Mouse (Mus musculus) forebrain, embryonic 16.5 days (tissue): Measurements from ENCODE around the gene B2m. TPM values are rescaled to one million over a fixed set of nuclear protein-coding genes. Genes with fewer than 3 reads are reported as not detected.
A peak's percentile ranks its signal among the peaks of the same experiment; 100 is the strongest.
"Not testable (repeated sequence)": the region's sequence is repeated elsewhere in the genome, so short reads cannot be mapped to it uniquely, and the experiment has no call there.

Experiments used
- ATAC-seq: fragments of 200-750 bp; cut with Nextera tagmentation; 2 replicates; pipeline ENCODE4 v1.8.0; 2017; ENCODE audit warnings: mild to moderate bottlenecking, moderate library complexity
- H3K27ac ChIP-seq: fragments of 300-500 bp; sonication (generic); 2 replicates; pipeline ENCODE4 v1.5.1; 2014; ENCODE audit warnings: low read length, control low read depth
- H3K27me3 ChIP-seq: fragments of 300-500 bp; sonication (generic); replicated peaks from 2 replicates; pipeline ENCODE4 v1.6.1; 2014; ENCODE audit warnings: low read length; ENCODE audit not compliant: control insufficient read depth, insufficient read depth
- H3K36me3 ChIP-seq: fragments of 300-500 bp; sonication (generic); 2 replicates; pipeline ENCODE4 v1.6.1; 2014; ENCODE audit not compliant: control insufficient read depth, insufficient read depth
- H3K4me1 ChIP-seq: fragments of 300-500 bp; sonication (generic); replicated peaks from 2 replicates; pipeline ENCODE4 v1.6.1; 2014; ENCODE audit warnings: low read length; ENCODE audit not compliant: control insufficient read depth, insufficient read depth
- H3K4me2 ChIP-seq: fragments of 300-500 bp; sonication (generic); 2 replicates; pipeline ENCODE4 v1.6.1; 2014; ENCODE audit warnings: mild to moderate bottlenecking, low read length, control low read depth
- H3K4me3 ChIP-seq: fragments of 300-500 bp; sonication (generic); replicated peaks from 2 replicates; pipeline ENCODE4 v1.5.1; 2014; ENCODE audit warnings: mild to moderate bottlenecking, low read length, control low read depth
- H3K9ac ChIP-seq: fragments of 300-500 bp; sonication (generic); replicated peaks from 2 replicates; pipeline ENCODE4 v1.6.1; 2014; ENCODE audit warnings: low read depth, low read length, control low read depth
- H3K9me3 ChIP-seq: fragments of 300-500 bp; sonication (generic); 2 replicates; pipeline ENCODE4 v1.6.1; 2016; ENCODE audit warnings: low read length; ENCODE audit not compliant: control insufficient read depth
- WGBS: fragments of 180-500 bp; shearing (Covaris S2); extraction: QIAGEN DNeasy Blood & Tissue Kit; methylation state at CpG from one replicate; pipeline ENCODE4 v1.1.7; 2014; 5-methylcytosine and 5-hydroxymethylcytosine counted together
- polyA plus RNA-seq: library from polyadenylated mRNA; unstranded; fragments of >200 nt; fragmentation: Nextera tagmentation; extraction: Ambion mirVana; gene quantifications from 2 replicates; pipeline ENCODE4 v1.2.1, GENCODE M21; 2015

Gene B2m
- polyA plus RNA-seq: 56.8 and 73.6 TPM in 2 replicates

DNA sequence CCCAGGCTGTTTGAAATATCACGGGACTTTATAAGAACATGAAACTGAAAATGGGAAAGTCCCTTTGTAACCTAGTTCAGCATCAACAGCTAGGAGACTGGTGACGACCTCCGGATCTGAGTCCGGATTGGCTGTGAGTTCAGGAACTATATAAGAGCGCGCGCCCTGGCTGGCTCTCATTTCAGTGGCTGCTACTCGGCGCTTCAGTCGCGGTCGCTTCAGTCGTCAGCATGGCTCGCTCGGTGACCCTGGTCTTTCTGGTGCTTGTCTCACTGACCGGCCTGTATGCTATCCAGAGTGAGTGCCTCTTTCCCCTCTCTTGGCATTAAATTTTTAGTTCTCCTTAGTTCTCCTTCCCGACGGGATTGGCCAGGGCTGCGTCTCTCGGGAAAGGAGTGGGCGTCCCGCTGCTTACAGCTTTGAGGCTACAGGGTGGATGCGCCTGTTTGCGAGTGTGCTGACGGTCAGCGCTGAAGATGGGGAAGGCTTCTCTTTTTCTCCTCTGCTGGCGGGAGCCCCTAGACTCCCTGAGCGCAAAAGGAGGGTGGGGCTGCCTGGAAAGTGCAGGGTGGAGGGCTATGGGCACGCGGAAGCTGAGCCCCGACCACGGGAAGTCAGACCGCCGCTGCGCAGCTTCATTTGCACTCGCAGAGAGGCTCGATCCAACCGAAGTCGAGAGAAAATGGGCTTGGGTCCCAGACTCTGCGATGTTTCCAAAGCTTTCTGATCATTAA lies at the start of gene B2m:
Gene B2m, plus strand, starts transcription at position 179 of the 734 bp plus-strand sequence.
- Histone ChIP-seq H3K9me3 (no peaks in the 10 kb centered on the region), H3K27ac (0 out of 2 replicates have a peak within 1 kb of the TSS, but pooled peaks have one; percentile 8), H3K4me2 (peak within 1 kb of the TSS; percentile 88), H3K4me1 (peaks cover 2% of the 10 kb centered on the region; the same call in 1 of the 2 replicates), H3K4me3 (peak within 1 kb of the TSS; percentile 60), H3K36me3 (no peaks in the 10 kb centered on the region), H3K27me3 (no peaks in the 10 kb centered on the region), H3K9ac (peak within 1 kb of the TSS; percentile 77)
- WGBS: under 1% methylated on average over 40 of the region's 40 CpGs
- ATAC-seq: peak; percentile 99

DNA sequence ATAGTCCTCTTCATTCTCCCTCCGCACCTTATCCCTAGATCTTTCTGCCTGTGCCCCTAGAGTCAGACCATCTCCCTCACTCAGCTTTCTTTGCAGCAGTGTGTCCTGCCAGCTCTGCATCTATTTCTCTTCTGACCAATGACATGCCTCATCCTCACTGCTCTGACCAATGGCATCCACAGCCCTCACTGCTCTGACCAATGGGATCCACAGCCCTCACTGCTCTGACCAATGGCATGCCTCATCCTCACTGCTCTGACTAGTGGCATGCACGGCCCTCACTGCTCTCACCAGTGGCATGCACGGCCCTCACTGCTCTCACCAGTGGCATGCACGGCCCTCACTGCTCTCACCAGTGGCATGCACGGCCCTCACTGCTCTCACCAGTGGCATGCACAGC lies 49.8 kb upstream of the B2m start:
- not testable (repeated sequence) for H3K4me2 ChIP-seq, H3K27ac ChIP-seq, H3K4me3 ChIP-seq, H3K4me1 ChIP-seq, H3K9ac ChIP-seq, ATAC-seq, H3K9me3 ChIP-seq, H3K27me3 ChIP-seq
- 86% methylated on average over 5 of the region's 5 CpGs for WGBS
- peaks cover 19% of the 10 kb centered on the region for H3K36me3 ChIP-seq

- Histone ChIP-seq H3K27me3 (no peaks in the 10 kb centered on the region), H3K9me3 (no peaks in the 10 kb centered on the region), H3K27ac (no peak overlapping the region), H3K4me1 (no peaks in the 10 kb centered on the region), H3K36me3 (peaks cover 8% of the 10 kb centered on the region), H3K4me2 (no peak overlapping the region), H3K4me3 (no peak overlapping the region), H3K9ac (no peak overlapping the region)
- no peak for ATAC-seq
Observed at GRCm38 (mm10) chr2:122102070-122102469, 45.4 kb upstream of the B2m start.

DNA sequence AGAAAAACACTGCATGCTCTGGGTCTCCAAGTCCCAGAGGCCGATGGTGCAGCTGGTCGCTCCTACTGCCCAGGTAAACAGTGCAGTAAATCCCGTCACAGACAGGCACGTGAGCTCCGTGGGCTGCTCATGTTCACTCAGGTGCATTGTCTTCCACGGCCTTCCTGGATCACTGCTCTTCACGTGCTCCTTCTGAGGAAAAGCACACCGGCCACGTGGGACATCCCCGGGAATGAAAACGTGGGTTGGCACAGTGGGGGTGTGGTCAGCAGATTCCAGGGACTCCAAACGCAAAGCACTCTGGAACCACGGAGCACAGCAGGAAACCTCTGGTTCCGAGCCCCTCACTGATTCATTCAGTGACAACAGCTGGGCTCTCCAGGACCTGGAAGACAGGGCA lies 39.4 kb upstream of the B2m start:
- WGBS: 86% methylated on average over 14 of the region's 14 CpGs
- H3K4me2 ChIP-seq: no peak overlapping the region
- peaks cover 6% of the 10 kb centered on the region; the same call in 1 of the 2 replicates for H3K36me3 ChIP-seq
- no peak overlapping the region for H3K4me3 ChIP-seq
- ATAC-seq: no peak
- no peak overlapping the region for H3K27ac ChIP-seq
- no peaks in the 10 kb centered on the region for H3K9me3 ChIP-seq
- H3K27me3 ChIP-seq: no peaks in the 10 kb centered on the region
- no peak overlapping the region for H3K9ac ChIP-seq
- no peaks in the 10 kb centered on the region for H3K4me1 ChIP-seq

- H3K4me3 ChIP-seq: no peak overlapping the region
- WGBS: 81% methylated on average over 4 of the region's 4 CpGs
- no peaks in the 10 kb centered on the region for H3K4me1 ChIP-seq
Observed at GRCm38 (mm10) chr2:122109714-122110113, 37.8 kb upstream of the B2m start.

GRCm38 (mm10) chr2:122116888-122117287 lies 30.6 kb upstream of the B2m start:
- H3K36me3 ChIP-seq: peaks cover 6% of the 10 kb centered on the region; the same call in 1 of the 2 replicates
- H3K27ac ChIP-seq: no peak overlapping the region
- WGBS: 83% methylated on average over 2 of the region's 2 CpGs
- no peak overlapping the region for H3K4me2 ChIP-seq
- H3K9ac ChIP-seq: no peak overlapping the region
- no peaks in the 10 kb centered on the region for H3K27me3 ChIP-seq
- H3K4me1 ChIP-seq: peaks cover 9% of the 10 kb centered on the region
- no peak for ATAC-seq
- no peak overlapping the region for H3K4me3 ChIP-seq
- H3K9me3 ChIP-seq: no peaks in the 10 kb centered on the region

More at GRCm38 (mm10) chr2:122109714-122110113, 37.8 kb upstream of the B2m start:
- Histone ChIP-seq H3K4me2 (no peak overlapping the region), H3K36me3 (peaks cover 8% of the 10 kb centered on the region; the same call in 1 of the 2 replicates), H3K27ac (no peak overlapping the region), H3K9ac (no peak overlapping the region), H3K9me3 (no peaks in the 10 kb centered on the region), H3K27me3 (no peaks in the 10 kb centered on the region)
- ATAC-seq: no peak

- under 1% methylated on average over 47 of the region's 47 CpGs for WGBS
- Histone ChIP-seq H3K36me3 (0 out of 2 replicates have a peak, but pooled peaks cover 2% of the 10 kb centered on the region), H3K4me3 (peak within 1 kb of the TSS; percentile 99), H3K4me1 (peaks cover 9% of the 10 kb centered on the region), H3K4me2 (peak within 1 kb of the TSS; percentile 76), H3K9ac (peak within 1 kb of the TSS; percentile 93), H3K9me3 (no peaks in the 10 kb centered on the region), H3K27me3 (no peaks in the 10 kb centered on the region), H3K27ac (peak within 1 kb of the TSS; percentile 98)
- ATAC-seq: peak; percentile 99
Observed at GRCm38 (mm10) chr2:122117961-122118958, 29.2 kb upstream of the B2m start, which contains the start of gene Spg11. TSS of gene Spg11 (minus strand) at chr2:122118386.

GRCm38 (mm10) chr2:122125680-122126572 lies 21.6 kb upstream of the B2m start:
- WGBS: 59% methylated on average over 12 of the region's 12 CpGs
- H3K9me3 ChIP-seq: no peaks in the 10 kb centered on the region
- no peak overlapping the region for H3K9ac ChIP-seq
- H3K36me3 ChIP-seq: no peaks in the 10 kb centered on the region
- H3K4me2 ChIP-seq: no peak overlapping the region
- no peak overlapping the region for H3K27ac ChIP-seq
- H3K4me3 ChIP-seq: no peak overlapping the region
- no peak for ATAC-seq
- no peaks in the 10 kb centered on the region for H3K27me3 ChIP-seq
- H3K4me1 ChIP-seq: no peaks in the 10 kb centered on the region
